Mouse (Mus musculus) G1E (cell line): ENCODE data around the gene Gabbr2. TPM values are rescaled to one million over a fixed set of nuclear protein-coding genes. Genes with fewer than 3 reads are reported as not detected.
"Not testable (repeated sequence)": the region's sequence is repeated elsewhere in the genome, so short reads cannot be mapped to it uniquely, and the experiment has no call there.

Experiments
- ATAC-seq: 2 replicates; pipeline ENCODE4 v1.8.0; 2016; ENCODE audit warnings: mild to moderate bottlenecking; ENCODE audit not compliant: insufficient number of reproducible peaks, poor library complexity, low FRiP score, severe bottlenecking; ENCODE audit errors: extremely low read depth
- DNase-seq: peaks from one replicate; pipeline ENCODE4 v3.0.0; 2012; ENCODE audit warnings: low spot score
- H3K27me3 ChIP-seq: 2 replicates; pipeline ENCODE4 v1.6.1; 2012; ENCODE audit warnings: mild to moderate bottlenecking, low read length, inconsistent platforms; ENCODE audit not compliant: insufficient read depth
- H3K36me3 ChIP-seq: replicated peaks from 2 replicates; pipeline ENCODE3; 2012; ENCODE audit warnings: mild to moderate bottlenecking, inconsistent platforms
- H3K4me1 ChIP-seq: 2 replicates; pipeline ENCODE4 v1.6.1; 2012; ENCODE audit warnings: low read depth, low read length, inconsistent platforms, mixed read lengths; ENCODE audit not compliant: insufficient read depth
- H3K4me3 ChIP-seq: 2 replicates; pipeline ENCODE4 v1.5.1; 2012; ENCODE audit warnings: low read depth, mild to moderate bottlenecking, inconsistent platforms, low read length, moderate library complexity, mixed read lengths
- H3K9me3 ChIP-seq: replicated peaks from 2 replicates; pipeline ENCODE4 v1.6.1; 2012; ENCODE audit warnings: inconsistent platforms
- CTCF ChIP-seq: IDR thresholded peaks from 2 replicates; pipeline ENCODE4 v1.5.1; 2012; ENCODE audit warnings: low read depth, low read length, inconsistent platforms, mixed read lengths
- GATA1 ChIP-seq: IDR thresholded peaks from 2 replicates; pipeline ENCODE4 v1.6.1; 2012; ENCODE audit warnings: borderline replicate concordance, low read length, inconsistent platforms, mixed read lengths
- GATA2 ChIP-seq: IDR thresholded peaks from 2 replicates; pipeline ENCODE4 v1.6.1; 2012; ENCODE audit warnings: low read depth, low read length, inconsistent platforms, borderline replicate concordance
- POLR2AphosphoS5 ChIP-seq: IDR thresholded peaks from 2 replicates; pipeline ENCODE4 v1.6.1; 2012; ENCODE audit warnings: low read depth, low read length, inconsistent platforms; ENCODE audit not compliant: insufficient replicate concordance
- TAL1 ChIP-seq: conservative IDR thresholded peaks from 2 replicates; pipeline ENCODE4 v1.6.1; 2012; ENCODE audit warnings: low read depth, low read length, inconsistent platforms, mixed read lengths
- polyA plus RNA-seq: library from polyadenylated mRNA; stranded (reverse); fragments of >175 nt; gene quantifications from 2 replicates; pipeline ENCODE4 v1.2.3, GENCODE M21; 2012
- total RNA-seq, 2 experiments: library from RNA; stranded (forward) in 1 of 2; stranded (reverse) in 1 of 2; fragments of 200-1000 nt in 1 of 2; fragments of >200 nt in 1 of 2; fragmentation: Nextera tagmentation in 1 of 2; gene quantifications; 2 replicates each; pipeline ENCODE4 v1.2.3; 2014 to 2017

Gene Gabbr2
- total and polyA plus RNA-seq, 3 experiments, result 0.05 TPM; not detected in 2

- H3K4me3 ChIP-seq, result no peak overlapping the region
- DNase-seq (no peak), ATAC-seq (no peak)
- peaks cover 8% of the 10 kb centered on the region; the same call in 1 of the 2 replicates for H3K4me1 ChIP-seq
- TF ChIP-seq POLR2AphosphoS5 (no peak), GATA1 (no peak), CTCF (no peak), TAL1 (no peak), GATA2 (no peak)
- no peaks in the 10 kb centered on the region for H3K9me3 ChIP-seq
- H3K27me3 ChIP-seq, result peaks cover 32% of the 10 kb centered on the region
- no peaks in the 10 kb centered on the region for H3K36me3 ChIP-seq
These were observed 351.8 kb downstream of the Gabbr2 start for GRCm38 (mm10) chr4:46639866-46640265.

GRCm38 (mm10) chr4:46637250-46637649 is 354.4 kb downstream of the Gabbr2 start:
- not testable (repeated sequence) for H3K9me3 ChIP-seq, DNase-seq, H3K36me3 ChIP-seq, H3K4me3 ChIP-seq, H3K4me1 ChIP-seq, ATAC-seq
- peaks cover 36% of the 10 kb centered on the region for H3K27me3 ChIP-seq

GRCm38 (mm10) chr4:46635702-46636430 is 355.8 kb downstream of the Gabbr2 start:
- no peaks in the 10 kb centered on the region for H3K36me3 ChIP-seq
- DNase-seq (no peak), ATAC-seq (no peak)
- H3K4me3 ChIP-seq, result no peak overlapping the region
- TF ChIP-seq CTCF (no peak), GATA1 (no peak), TAL1 (no peak), POLR2AphosphoS5 (no peak), GATA2 (no peak)
- peaks cover 44% of the 10 kb centered on the region for H3K27me3 ChIP-seq
- H3K4me1 ChIP-seq, result peaks cover 4% of the 10 kb centered on the region; the same call in 1 of the 2 replicates
- H3K9me3 ChIP-seq, result no peaks in the 10 kb centered on the region

- Histone ChIP-seq H3K4me3 (no peak overlapping the region), H3K9me3 (no peaks in the 10 kb centered on the region), H3K36me3 (no peaks in the 10 kb centered on the region), H3K27me3 (peaks cover 50% of the 10 kb centered on the region), H3K4me1 (peaks cover 4% of the 10 kb centered on the region; the same call in 1 of the 2 replicates)
- no peak for ATAC-seq
- TF ChIP-seq CTCF (no peak), POLR2AphosphoS5 (no peak), GATA2 (no peak), TAL1 (no peak), GATA1 (no peak)
- no peak for DNase-seq
These were observed 356.8 kb downstream of the Gabbr2 start for GRCm38 (mm10) chr4:46634881-46635280.

GRCm38 (mm10) chr4:46633565-46633964 is 358.1 kb downstream of the Gabbr2 start:
- H3K27me3 ChIP-seq, result peaks cover 56% of the 10 kb centered on the region
- H3K36me3 ChIP-seq, H3K4me3 ChIP-seq, ATAC-seq, DNase-seq, H3K4me1 ChIP-seq, H3K9me3 ChIP-seq: not testable (repeated sequence)

- TF ChIP-seq GATA2 (no peak), POLR2AphosphoS5 (no peak), TAL1 (no peak), GATA1 (no peak), CTCF (no peak)
- H3K27me3 ChIP-seq, result peaks cover 62% of the 10 kb centered on the region
- no peak for ATAC-seq
- H3K36me3 ChIP-seq, result no peaks in the 10 kb centered on the region
- H3K4me3 ChIP-seq, result no peak overlapping the region
- DNase-seq, result no peak
- H3K9me3 ChIP-seq, result no peaks in the 10 kb centered on the region
- peaks cover 4% of the 10 kb centered on the region; the same call in 1 of the 2 replicates for H3K4me1 ChIP-seq
These were observed 359.2 kb downstream of the Gabbr2 start for GRCm38 (mm10) chr4:46632465-46632864.

GRCm38 (mm10) chr4:46630390-46630789 is 361.3 kb downstream of the Gabbr2 start:
- DNase-seq, result no peak
- TF ChIP-seq POLR2AphosphoS5 (no peak), GATA1 (no peak), CTCF (no peak), TAL1 (no peak), GATA2 (no peak)
- Histone ChIP-seq H3K9me3 (no peaks in the 10 kb centered on the region), H3K4me1 (no peaks in the 10 kb centered on the region), H3K4me3 (no peak overlapping the region), H3K36me3 (no peaks in the 10 kb centered on the region), H3K27me3 (peaks cover 67% of the 10 kb centered on the region)
- no peak for ATAC-seq
